Mouse (Mus musculus): ENCODE results near the gene Vsig2. TPM values are rescaled to one million over a fixed set of nuclear protein-coding genes. Genes with fewer than 3 reads are reported as not detected.
A peak's percentile ranks its signal among the peaks of the same experiment; 100 is the strongest.

Vsig2 gene
- total RNA-seq, 2 experiments from 2014 or later, result not detected

GRCm38 (mm10) chr9:37530888-37531705 lies 8.0 kb upstream of the Vsig2 start:
- ATAC-seq (ENCODE audit: poor library complexity, severe bottlenecking), result 0 out of 2 replicates have a peak, but pooled peaks have one; percentile 13

DNA sequence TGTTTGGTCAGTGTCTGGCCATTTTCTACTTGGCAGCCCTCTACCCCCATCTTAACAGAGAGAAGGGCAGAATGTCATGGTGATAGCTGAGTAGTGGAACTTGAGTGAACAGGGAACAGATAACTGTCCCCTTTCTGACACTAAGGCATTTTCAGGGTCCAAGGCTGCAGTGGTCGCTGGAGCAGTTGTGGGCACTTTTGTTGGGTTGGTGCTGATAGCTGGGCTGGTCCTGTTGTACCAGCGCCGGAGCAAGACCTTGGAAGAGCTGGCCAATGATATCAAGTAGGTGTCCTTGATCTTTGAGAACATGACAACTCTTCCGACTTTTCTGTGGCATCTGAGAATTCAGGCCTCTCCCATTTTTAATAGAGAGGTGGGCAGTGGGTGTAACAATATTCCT lies 2.2 kb upstream of the Vsig2 start:
- ATAC-seq (ENCODE audit: poor library complexity, severe bottlenecking), result no peak

DNA sequence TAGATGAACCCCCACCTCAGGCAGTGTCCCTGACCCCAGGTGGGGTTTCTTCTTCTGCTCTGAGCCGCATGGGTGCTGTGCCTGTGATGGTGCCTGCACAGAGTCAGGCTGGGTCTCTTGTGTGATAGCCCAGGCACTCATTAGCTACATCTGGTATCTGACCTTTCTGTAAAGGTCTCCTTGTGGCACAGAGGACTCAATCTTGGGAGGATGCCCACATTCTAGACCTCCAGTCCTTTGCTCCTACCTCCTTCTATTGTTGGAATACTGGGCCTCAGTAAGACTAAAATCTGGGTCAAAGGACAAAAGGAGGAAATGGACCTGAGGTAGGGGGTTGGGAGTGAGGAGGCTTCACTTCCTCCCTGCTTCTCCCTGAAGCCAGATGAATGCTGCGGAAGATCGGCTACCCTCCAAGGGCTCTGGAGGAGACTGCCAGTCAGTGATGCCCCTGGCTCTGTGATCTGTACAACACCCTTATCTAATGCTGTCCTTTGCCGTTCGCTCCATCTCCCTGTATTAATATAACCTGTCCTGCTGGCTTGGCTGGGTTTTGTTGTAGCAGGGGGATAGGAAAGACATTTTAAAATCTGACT lies 1.3 kb upstream of the Vsig2 start:
- ATAC-seq (ENCODE audit: poor library complexity, severe bottlenecking), result no peak

DNA sequence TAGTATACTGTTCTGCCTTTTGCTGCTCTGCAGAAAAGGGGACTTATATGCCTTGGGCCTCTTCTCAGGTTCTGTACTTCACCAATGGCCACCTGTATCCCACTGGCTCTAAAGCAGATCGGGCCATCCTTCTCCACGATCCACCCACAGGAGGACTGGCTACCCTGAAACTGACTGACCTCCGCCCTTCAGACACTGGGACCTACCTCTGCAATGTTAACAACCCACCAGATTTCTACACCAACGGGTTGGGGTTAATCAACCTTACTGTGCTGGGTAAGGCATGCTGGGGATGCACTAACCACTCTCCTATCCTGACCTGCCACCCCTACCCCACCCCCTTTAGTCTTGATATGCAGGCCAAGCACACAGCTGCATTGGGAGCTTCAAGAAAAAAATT lies 1.2 kb downstream of the Vsig2 start:
- ATAC-seq (ENCODE audit: poor library complexity, severe bottlenecking), result no peak

GRCm38 (mm10) chr9:37540701-37541575 lies 1.9 kb downstream of the Vsig2 start:
- no peak for ATAC-seq (ENCODE audit: poor library complexity, severe bottlenecking)

DNA sequence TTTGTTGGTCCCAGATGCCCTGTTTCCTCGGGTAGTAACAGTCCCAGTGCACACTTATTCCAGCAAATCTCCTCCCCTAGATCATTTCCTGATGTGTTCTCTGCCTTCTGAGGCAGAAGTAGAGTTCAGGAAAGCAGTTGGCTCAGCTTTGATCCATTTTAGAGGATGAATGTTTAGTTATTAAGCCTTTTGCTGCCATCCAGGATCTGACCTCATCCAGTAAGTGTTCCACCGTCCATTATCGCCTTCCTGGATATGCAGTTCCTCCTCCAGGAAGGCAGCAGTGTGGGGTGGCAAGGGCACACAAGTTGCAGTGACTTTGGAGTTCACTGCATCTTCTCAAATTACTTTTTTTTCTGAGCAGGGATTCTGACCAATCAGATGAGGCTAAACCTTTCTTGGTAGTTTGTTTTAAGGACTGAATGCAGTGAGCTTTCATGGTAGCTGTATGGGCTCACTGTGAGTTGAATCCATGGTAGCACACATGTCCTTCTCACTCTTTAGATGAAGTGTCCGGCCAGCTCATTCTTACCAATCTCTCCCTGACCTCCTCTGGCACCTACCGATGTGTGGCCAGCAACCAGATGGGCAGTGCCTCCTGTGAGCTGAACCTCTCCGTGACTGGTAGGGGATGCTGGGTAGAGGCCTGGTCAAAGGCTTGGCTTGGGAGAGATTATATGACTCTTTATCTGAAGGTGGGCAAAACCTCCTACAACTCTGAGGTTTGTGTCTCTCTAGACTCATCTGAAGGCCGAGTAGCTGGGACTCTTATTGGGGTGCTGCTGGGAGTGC lies 3.0 kb downstream of the Vsig2 start:
- ATAC-seq (ENCODE audit: poor library complexity, severe bottlenecking), result no peak

GRCm38 (mm10) chr9:37543869-37544440 lies 4.9 kb downstream of the Vsig2 start:
- ATAC-seq (ENCODE audit: poor library complexity, severe bottlenecking), result no peak

- ATAC-seq (ENCODE audit: poor library complexity, severe bottlenecking), result peak; percentile 71
Measured at GRCm38 (mm10) chr9:37544447-37545165, 5.6 kb downstream of the Vsig2 start.

GRCm38 (mm10) chr9:37545166-37545610 lies 6.1 kb downstream of the Vsig2 start:
- ATAC-seq (ENCODE audit: poor library complexity, severe bottlenecking), result no peak

GRCm38 (mm10) chr9:37545847-37546452 lies 6.9 kb downstream of the Vsig2 start:
- ATAC-seq (ENCODE audit: poor library complexity, severe bottlenecking), result no peak

GRCm38 (mm10) chr9:37546889-37547288 lies 7.8 kb downstream of the Vsig2 start:
- ATAC-seq (ENCODE audit: poor library complexity, severe bottlenecking), result no peak

DNA sequence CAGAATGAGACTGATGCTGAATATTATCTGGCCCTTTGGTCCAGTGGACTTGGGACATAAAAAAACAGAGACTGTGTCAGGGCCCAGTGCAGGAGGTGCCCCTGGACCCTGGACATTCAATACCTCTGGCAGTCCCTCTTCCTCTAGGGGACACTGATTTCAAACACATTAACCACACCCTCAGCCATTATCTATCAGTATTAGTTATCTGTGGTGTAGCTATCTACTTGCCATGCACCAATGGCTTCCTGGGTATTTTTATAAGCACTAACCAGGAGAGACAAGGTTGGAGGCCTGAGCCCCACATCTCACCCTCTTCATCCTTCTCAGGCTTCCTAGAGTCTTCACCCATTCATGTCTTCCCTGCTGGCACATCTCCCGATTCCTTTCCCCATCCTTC lies 11.4 kb downstream of the Vsig2 start:
- no peak for ATAC-seq (ENCODE audit: poor library complexity, severe bottlenecking)

DNA sequence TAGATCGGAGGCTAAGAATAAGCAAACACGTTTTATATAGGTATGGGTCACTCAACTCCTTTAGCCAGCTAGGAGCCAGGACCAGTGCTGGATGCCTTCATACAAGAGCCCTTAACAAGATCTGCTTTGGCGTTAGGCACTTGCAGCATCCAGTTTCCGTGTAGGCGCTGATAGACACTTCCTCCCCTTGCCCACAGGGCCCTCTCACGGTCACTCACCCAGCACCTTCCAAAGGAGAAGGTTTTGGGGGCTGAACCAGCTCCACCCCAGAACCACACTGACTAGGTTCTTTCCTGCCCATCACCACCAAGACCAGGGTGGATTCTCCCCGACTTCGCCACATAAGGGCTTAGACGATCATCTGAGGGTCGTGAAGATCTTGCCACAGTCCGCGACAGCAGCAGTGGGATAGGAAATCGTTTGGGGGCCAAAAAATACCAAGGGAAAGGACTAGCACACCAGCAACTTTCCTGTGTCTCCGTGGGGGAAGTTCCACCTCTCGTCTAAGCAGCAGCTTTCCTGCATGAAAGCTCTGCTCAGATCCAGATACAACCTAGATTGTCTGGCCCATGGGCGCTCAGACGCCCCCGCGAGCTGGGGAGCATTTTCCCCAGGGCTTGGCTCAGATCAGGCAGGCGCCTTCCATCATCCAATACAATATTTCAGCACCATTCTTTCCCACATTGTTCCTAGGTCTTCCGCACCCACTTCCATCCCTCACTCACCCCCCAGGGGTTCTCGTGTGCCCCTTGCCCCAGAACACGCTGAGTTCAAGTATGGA lies 12.9 kb downstream of the Vsig2 start:
- ATAC-seq (ENCODE audit: poor library complexity, severe bottlenecking), result peak; percentile 34

- peak; percentile 70 for ATAC-seq (ENCODE audit: poor library complexity, severe bottlenecking)
Measured at GRCm38 (mm10) chr9:37552536-37553293, 13.7 kb downstream of the Vsig2 start, which contains the start of gene Nrgn. Nrgn (minus strand) TSS chr9:37552904.

GRCm38 (mm10) chr9:37554279-37554678 lies 15.2 kb downstream of the Vsig2 start:
- peak; percentile 34 for ATAC-seq (ENCODE audit: poor library complexity, severe bottlenecking)

- ATAC-seq (ENCODE audit: poor library complexity, severe bottlenecking), result no peak
Measured at GRCm38 (mm10) chr9:37554838-37555748, 16.0 kb downstream of the Vsig2 start, which contains the start of gene Siae. Siae (plus strand) TSS chr9:37555698.
